8 mouse cellular contexts compared by ENCODE assay signal in genomic region chr17:35737743-35738142, GRCm38 (mm10). TPM values are rescaled to one million over a fixed set of nuclear protein-coding genes. Genes with fewer than 3 reads are reported as not detected.
A peak's percentile ranks its signal among the peaks of the same experiment; 100 is the strongest.
DNase-seq lines count a peak whose midpoint lies in the region; ATAC-seq lines count a peak whose summit lies in the region.

No protein-coding gene starts in this region.

- DNase-seq in NIH3T3 (ENCODE audit: low read depth), result peak; percentile 97
- DNase-seq in cerebellum, postnatal 10 days, result peak; percentile 92
- DNase-seq in frontal cortex, postnatal 14 days (ENCODE audit: low spot score in 2 of 2), result peak; percentile 64 to 68
- peak; percentile 77 to 82 for DNase-seq in layer of hippocampus, postnatal 14 days (ENCODE audit: low spot score in 2 of 2)
- peak; percentile 89 for DNase-seq in lung, postnatal 14 days
- peak; percentile 92 for DNase-seq in retina, postnatal 1 day
- peak; percentile 54 to 66 for DNase-seq in urinary bladder, adult 18-20 months (ENCODE audit: low spot score in 2 of 2)

- 0 out of 2 replicates have a peak, but pooled peaks have one; percentile 68 for ATAC-seq in hindbrain, embryonic 13.5 days (ENCODE audit: low FRiP score)

- H3K9ac ChIP-seq in hindbrain, embryonic 13.5 days, result no peak overlapping the region

- WGBS in hindbrain, embryonic 13.5 days, result 10% methylated on average over 12 of the region's 12 CpGs

- H3K27me3 ChIP-seq in hindbrain, embryonic 13.5 days, result no peaks in the 10 kb centered on the region

- no peaks in the 10 kb centered on the region for H3K36me3 ChIP-seq in hindbrain, embryonic 13.5 days

- H3K4me1 ChIP-seq in hindbrain, embryonic 13.5 days (replicated peaks), result no peaks in the 10 kb centered on the region; the same call in 1 of the 2 replicates

- H3K4me3 ChIP-seq in hindbrain, embryonic 13.5 days, result no peak overlapping the region

- no peak overlapping the region for H3K27ac ChIP-seq in hindbrain, embryonic 13.5 days

- H3K4me2 ChIP-seq in hindbrain, embryonic 13.5 days, result peak overlapping the region; percentile 4; the same call in 1 of the 2 replicates

- H3K9me3 ChIP-seq in hindbrain, embryonic 13.5 days, result no peaks in the 10 kb centered on the region

RNA-seq across cellular contexts. Expression of gene Ddr1, which starts 33.3 kb away (rescaled TPM):
- polyA plus RNA-seq in hindbrain, embryonic 13.5 days (2015; fragmentation: Nextera tagmentation; extraction: Ambion mirVana), result 128 and 140 TPM in 2 replicates
- total RNA-seq in layer of hippocampus, postnatal 14 days (2021), result 10 to 100 TPM; 73.6 to 81.0 TPM
